Mouse (Mus musculus): ENCODE results near the gene Etv6. TPM values are rescaled to one million over a fixed set of nuclear protein-coding genes. Genes with fewer than 3 reads are reported as not detected.
"Not testable (repeated sequence)": the region's sequence is repeated elsewhere in the genome, so short reads cannot be mapped to it uniquely, and the experiment has no call there.

The Etv6 gene
- total and polyA plus RNA-seq, 2 experiments from 2014 or later: 6.1 to 30.3 TPM

GRCm38 (mm10) chr6:133997935-133998334, 37.6 kb upstream of the Etv6 start:
- no peaks in the 10 kb centered on the region for H3K36me3 ChIP-seq (replicated peaks; ENCODE audit: control insufficient read depth, insufficient read depth, low read length)
- no peak overlapping the region for H3K27ac ChIP-seq (ENCODE audit: low read depth)
- no peaks in the 10 kb centered on the region for H3K27me3 ChIP-seq (ENCODE audit: control insufficient read depth, insufficient read depth, low read length)
- no peak overlapping the region for H3K4me2 ChIP-seq (ENCODE audit: low read depth, low read length)
- H3K9ac ChIP-seq (replicated peaks; ENCODE audit: low read depth, low read length): no peak overlapping the region
- H3K4me3 ChIP-seq (ENCODE audit: low read depth, low read length): no peak overlapping the region
- H3K9me3 ChIP-seq (replicated peaks; ENCODE audit: control insufficient read depth, low read length): no peaks in the 10 kb centered on the region
- TF ChIP-seq EP300 (IDR thresholded peaks at IDR 0.05; ENCODE audit: low read depth) (no peak), CTCF (IDR thresholded peaks at IDR 0.05; ENCODE audit: low read depth) (no peak)
- DNase-seq (ENCODE audit: low spot score) (no peak), ATAC-seq (ENCODE audit: insufficient read depth, low read depth) (no peak)
- no peaks in the 10 kb centered on the region for H3K4me1 ChIP-seq (ENCODE audit: control insufficient read depth, insufficient read depth)
- WGBS: 60% methylated on average over 2 of the region's 2 CpGs

- not testable (repeated sequence) for H3K4me2 ChIP-seq (ENCODE audit: low read depth, low read length); H3K27ac ChIP-seq (ENCODE audit: low read depth); ATAC-seq (ENCODE audit: insufficient read depth, low read depth); H3K27me3 ChIP-seq (ENCODE audit: control insufficient read depth, insufficient read depth, low read length); H3K9me3 ChIP-seq (replicated peaks; ENCODE audit: control insufficient read depth, low read length); H3K9ac ChIP-seq (replicated peaks; ENCODE audit: low read depth, low read length); H3K4me1 ChIP-seq (ENCODE audit: control insufficient read depth, insufficient read depth); DNase-seq (ENCODE audit: low spot score); H3K4me3 ChIP-seq (ENCODE audit: low read depth, low read length); H3K36me3 ChIP-seq (replicated peaks; ENCODE audit: control insufficient read depth, insufficient read depth, low read length)
- 65% methylated on average over 4 of the region's 12 CpGs for WGBS
Measured at GRCm38 (mm10) chr6:134014488-134015110, 20.9 kb upstream of the Etv6 start.

GRCm38 (mm10) chr6:134018807-134019206, 16.7 kb upstream of the Etv6 start:
- no peak for ATAC-seq (ENCODE audit: insufficient read depth, low read depth)
- Histone ChIP-seq H3K4me2 (ENCODE audit: low read depth, low read length) (no peak overlapping the region), H3K4me1 (ENCODE audit: control insufficient read depth, insufficient read depth) (no peaks in the 10 kb centered on the region), H3K27me3 (ENCODE audit: control insufficient read depth, insufficient read depth, low read length) (no peaks in the 10 kb centered on the region), H3K36me3 (replicated peaks; ENCODE audit: control insufficient read depth, insufficient read depth, low read length) (no peaks in the 10 kb centered on the region), H3K9me3 (replicated peaks; ENCODE audit: control insufficient read depth, low read length) (no peaks in the 10 kb centered on the region), H3K9ac (replicated peaks; ENCODE audit: low read depth, low read length) (no peak overlapping the region), H3K4me3 (ENCODE audit: low read depth, low read length) (no peak overlapping the region), H3K27ac (ENCODE audit: low read depth) (no peak overlapping the region)
- TF ChIP-seq EP300 (IDR thresholded peaks at IDR 0.05; ENCODE audit: low read depth) (no peak), CTCF (IDR thresholded peaks at IDR 0.05; ENCODE audit: low read depth) (no peak)
- 92% methylated on average over 1 of the region's 1 CpGs for WGBS
- DNase-seq (ENCODE audit: low spot score): no peak

- no peaks in the 10 kb centered on the region for H3K9me3 ChIP-seq (replicated peaks; ENCODE audit: control insufficient read depth, low read length)
- H3K4me2 ChIP-seq (ENCODE audit: low read depth, low read length): no peak overlapping the region
- H3K27ac ChIP-seq (ENCODE audit: low read depth): no peak overlapping the region
- H3K27me3 ChIP-seq (ENCODE audit: control insufficient read depth, insufficient read depth, low read length): no peaks in the 10 kb centered on the region
- ATAC-seq (ENCODE audit: insufficient read depth, low read depth) (no peak), DNase-seq (ENCODE audit: low spot score) (no peak)
- TF ChIP-seq CTCF (IDR thresholded peaks at IDR 0.05; ENCODE audit: low read depth) (no peak), EP300 (IDR thresholded peaks at IDR 0.05; ENCODE audit: low read depth) (no peak)
- 68% methylated on average over 6 of the region's 6 CpGs for WGBS
- H3K4me3 ChIP-seq (ENCODE audit: low read depth, low read length): no peak overlapping the region
- no peak overlapping the region for H3K9ac ChIP-seq (replicated peaks; ENCODE audit: low read depth, low read length)
- H3K36me3 ChIP-seq (replicated peaks; ENCODE audit: control insufficient read depth, insufficient read depth, low read length): no peaks in the 10 kb centered on the region
- no peaks in the 10 kb centered on the region for H3K4me1 ChIP-seq (ENCODE audit: control insufficient read depth, insufficient read depth)
Measured at GRCm38 (mm10) chr6:134020821-134021220, 14.7 kb upstream of the Etv6 start.

GRCm38 (mm10) chr6:134026264-134026663, 9.2 kb upstream of the Etv6 start:
- WGBS: 76% methylated on average over 2 of the region's 2 CpGs
- DNase-seq (ENCODE audit: low spot score) (peak; percentile 3), ATAC-seq (ENCODE audit: insufficient read depth, low read depth) (no peak)
- Histone ChIP-seq H3K4me2 (ENCODE audit: low read depth, low read length) (no peak overlapping the region), H3K9ac (replicated peaks; ENCODE audit: low read depth, low read length) (no peak overlapping the region), H3K36me3 (replicated peaks; ENCODE audit: control insufficient read depth, insufficient read depth, low read length) (no peaks in the 10 kb centered on the region), H3K27ac (ENCODE audit: low read depth) (no peak overlapping the region), H3K4me1 (ENCODE audit: control insufficient read depth, insufficient read depth) (no peaks in the 10 kb centered on the region), H3K4me3 (ENCODE audit: low read depth, low read length) (no peak overlapping the region), H3K27me3 (ENCODE audit: control insufficient read depth, insufficient read depth, low read length) (no peaks in the 10 kb centered on the region), H3K9me3 (replicated peaks; ENCODE audit: control insufficient read depth, low read length) (no peaks in the 10 kb centered on the region)
- TF ChIP-seq EP300 (IDR thresholded peaks at IDR 0.05; ENCODE audit: low read depth) (no peak), CTCF (IDR thresholded peaks at IDR 0.05; ENCODE audit: low read depth) (no peak)

GRCm38 (mm10) chr6:134027022-134027421, 8.5 kb upstream of the Etv6 start:
- Histone ChIP-seq H3K27ac (ENCODE audit: low read depth) (no peak overlapping the region), H3K4me3 (ENCODE audit: low read depth, low read length) (no peak overlapping the region), H3K9ac (replicated peaks; ENCODE audit: low read depth, low read length) (no peak overlapping the region), H3K9me3 (replicated peaks; ENCODE audit: control insufficient read depth, low read length) (no peaks in the 10 kb centered on the region), H3K36me3 (replicated peaks; ENCODE audit: control insufficient read depth, insufficient read depth, low read length) (no peaks in the 10 kb centered on the region), H3K4me2 (ENCODE audit: low read depth, low read length) (no peak overlapping the region), H3K4me1 (ENCODE audit: control insufficient read depth, insufficient read depth) (0 out of 2 replicates have a peak, but pooled peaks cover under 1% of the 10 kb centered on the region), H3K27me3 (ENCODE audit: control insufficient read depth, insufficient read depth, low read length) (no peaks in the 10 kb centered on the region)
- 85% methylated on average over 4 of the region's 4 CpGs for whole genome bisulfite sequencing
- no peak for ATAC-seq (ENCODE audit: insufficient read depth, low read depth)
- peak; percentile 2 for DNase-seq (ENCODE audit: low spot score)
- TF ChIP-seq CTCF (IDR thresholded peaks at IDR 0.05; ENCODE audit: low read depth): no peak
- no peak for TF ChIP-seq EP300 (IDR thresholded peaks at IDR 0.05; ENCODE audit: low read depth)

Data from heart, postnatal 0 days (tissue).